Mouse (Mus musculus) C2C12 (cell line): ENCODE measurements around the gene Pgm5.

Source experiments
- CEBPB ChIP-seq: IDR thresholded peaks from one replicate; pipeline ENCODE4 v1.6.1; 2011; ENCODE audit warnings: low read depth, mild to moderate bottlenecking, control low read depth, moderate library complexity
- CTCF ChIP-seq: IDR thresholded peaks from one replicate; pipeline ENCODE4 v1.5.1; 2011; ENCODE audit not compliant: control insufficient read depth, insufficient read depth, insufficient read length
- FOSL1 ChIP-seq: IDR thresholded peaks from one replicate; pipeline ENCODE4 v1.8.0; 2011; ENCODE audit warnings: mild to moderate bottlenecking, low read length; ENCODE audit not compliant: poor library complexity, insufficient read depth, severe bottlenecking
- MAX ChIP-seq: IDR thresholded peaks from one replicate; pipeline ENCODE4 v1.6.1; 2011; ENCODE audit warnings: mild to moderate bottlenecking, control low read depth
- MYOD1 ChIP-seq: IDR thresholded peaks from one replicate; pipeline ENCODE4 v1.6.1; 2011; ENCODE audit warnings: low read depth; ENCODE audit not compliant: control insufficient read depth, insufficient read length
- USF1 ChIP-seq: IDR thresholded peaks from one replicate; pipeline ENCODE4 v1.6.1; 2011; ENCODE audit warnings: low read depth, mild to moderate bottlenecking, control low read depth, moderate library complexity

DNA sequence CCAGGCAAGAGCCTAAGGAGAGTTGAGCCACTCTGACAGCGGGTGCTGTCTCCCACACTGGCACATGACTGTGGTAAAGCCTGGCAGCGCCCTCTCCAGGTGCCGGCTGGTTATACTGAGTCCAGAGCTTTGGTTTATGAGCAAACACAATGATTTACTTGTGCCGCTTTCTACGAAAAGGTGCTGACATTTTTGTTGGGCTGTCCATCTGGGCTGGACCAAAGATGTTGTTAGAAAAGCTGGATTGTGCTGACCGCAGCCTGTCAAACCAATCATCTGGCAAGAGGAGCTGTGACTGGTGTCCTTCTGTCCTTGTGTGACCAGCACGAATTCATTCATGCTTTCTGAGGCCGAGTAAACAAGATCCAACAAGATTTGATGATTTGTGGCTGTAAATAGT lies 159.9 kb downstream of the Pgm5 start:
- no peak for TF ChIP-seq CEBPB
- TF ChIP-seq CTCF, result no peak
- no peak for TF ChIP-seq FOSL1
- TF ChIP-seq MYOD1, result no peak
- no peak for TF ChIP-seq MAX
- no peak for TF ChIP-seq USF1
